Mouse (Mus musculus) lung, embryonic 16.5 days (tissue): ENCODE measurements around the gene Atp6v0e2. TPM values are rescaled to one million over a fixed set of nuclear protein-coding genes. Genes with fewer than 3 reads are reported as not detected.

Experiments
- ATAC-seq: fragments of 200-750 bp; cut with Nextera tagmentation; 2 replicates; pipeline ENCODE4 v1.8.0; 2017; ENCODE audit warnings: low read depth, mild to moderate bottlenecking, moderate library complexity
- H3K27ac ChIP-seq: fragments of 300-500 bp; sonication (generic); 2 replicates; pipeline ENCODE4 v1.5.1; 2014; ENCODE audit warnings: mild to moderate bottlenecking, control low read depth, low read length
- H3K27me3 ChIP-seq: fragments of 300-500 bp; sonication (generic); 2 replicates; pipeline ENCODE4 v1.6.1; 2014; ENCODE audit warnings: low read depth, low read length, mixed read lengths; ENCODE audit not compliant: control insufficient read depth, insufficient read depth
- H3K36me3 ChIP-seq: fragments of 300-500 bp; sonication (generic); 2 replicates; pipeline ENCODE4 v1.6.1; 2014; ENCODE audit warnings: low read length; ENCODE audit not compliant: control insufficient read depth, insufficient read depth
- H3K4me1 ChIP-seq: fragments of 300-500 bp; sonication (generic); replicated peaks from 2 replicates; pipeline ENCODE4 v1.6.1; 2014; ENCODE audit warnings: low read length, mixed read lengths; ENCODE audit not compliant: control insufficient read depth, insufficient read depth
- H3K4me2 ChIP-seq: fragments of 300-500 bp; sonication (generic); 2 replicates; pipeline ENCODE4 v1.6.1; 2014; ENCODE audit warnings: low read depth, low read length, control low read depth
- H3K4me3 ChIP-seq: fragments of 300-500 bp; sonication (generic); 2 replicates; pipeline ENCODE4 v1.5.1; 2014; ENCODE audit warnings: mild to moderate bottlenecking, low read length, control low read depth
- H3K9ac ChIP-seq: fragments of 300-500 bp; sonication (generic); 2 replicates; pipeline ENCODE4 v1.6.1; 2014; ENCODE audit warnings: low read length, control low read depth
- H3K9me3 ChIP-seq: fragments of 300-500 bp; sonication (generic); 2 replicates; pipeline ENCODE4 v1.6.1; 2016; ENCODE audit warnings: low read length; ENCODE audit not compliant: control insufficient read depth
- WGBS: fragments of 180-500 bp; shearing (Covaris S2); extraction: QIAGEN DNeasy Blood & Tissue Kit; methylation state at CpG from one replicate; pipeline ENCODE4 v1.1.7; 2014; 5-methylcytosine and 5-hydroxymethylcytosine counted together
- polyA plus RNA-seq: library from polyadenylated mRNA; unstranded; fragments of >200 nt; fragmentation: Nextera tagmentation; extraction: Ambion mirVana; gene quantifications from 2 replicates; pipeline ENCODE4 v1.2.1, GENCODE M21; 2015

Atp6v0e2 gene
- polyA plus RNA-seq, 1 experiment from 2014 or later = 11.8 TPM

GRCm38 (mm10) chr6:48579215-48579648 is 41.8 kb downstream of the Atp6v0e2 start:
- H3K27ac ChIP-seq = peak overlapping the region; percentile 90
- peak overlapping the region; percentile 36 for H3K9ac ChIP-seq
- peak; percentile 85 for ATAC-seq
- no peaks in the 10 kb centered on the region for H3K9me3 ChIP-seq
- H3K4me1 ChIP-seq = peaks cover 6% of the 10 kb centered on the region; the same call in 1 of the 2 replicates
- WGBS = 15% methylated on average over 5 of the region's 5 CpGs
- H3K27me3 ChIP-seq = no peaks in the 10 kb centered on the region
- H3K4me2 ChIP-seq = peak overlapping the region; percentile 33; the same call in 1 of the 2 replicates
- H3K36me3 ChIP-seq = no peaks in the 10 kb centered on the region
- H3K4me3 ChIP-seq = no peak overlapping the region

GRCm38 (mm10) chr6:48581257-48581656 is 43.8 kb downstream of the Atp6v0e2 start:
- Histone ChIP-seq H3K27me3 (no peaks in the 10 kb centered on the region), H3K9ac (no peak overlapping the region), H3K9me3 (no peaks in the 10 kb centered on the region), H3K4me2 (no peak overlapping the region), H3K27ac (no peak overlapping the region), H3K4me3 (no peak overlapping the region), H3K4me1 (peaks cover 6% of the 10 kb centered on the region; the same call in 1 of the 2 replicates), H3K36me3 (no peaks in the 10 kb centered on the region)
- no peak for ATAC-seq
- WGBS = 40% methylated on average over 3 of the region's 3 CpGs

GRCm38 (mm10) chr6:48582037-48582436 is 44.6 kb downstream of the Atp6v0e2 start:
- no peak overlapping the region for H3K27ac ChIP-seq
- H3K27me3 ChIP-seq = no peaks in the 10 kb centered on the region
- H3K36me3 ChIP-seq = no peaks in the 10 kb centered on the region
- H3K4me3 ChIP-seq = no peak overlapping the region
- 68% methylated on average over 3 of the region's 3 CpGs for WGBS
- no peak overlapping the region for H3K4me2 ChIP-seq
- no peak for ATAC-seq
- peaks cover 6% of the 10 kb centered on the region; the same call in 1 of the 2 replicates for H3K4me1 ChIP-seq
- H3K9me3 ChIP-seq = no peaks in the 10 kb centered on the region
- no peak overlapping the region for H3K9ac ChIP-seq

GRCm38 (mm10) chr6:48589194-48589750 is 51.9 kb downstream of the Atp6v0e2 start, which contains the start of gene Gm45021:
Gm45021 (plus strand) TSS chr6:48589610.
- peaks cover 5% of the 10 kb centered on the region for H3K4me1 ChIP-seq
- 0 out of 2 replicates have a peak within 1 kb of the TSS, but pooled peaks have one; percentile 19 for H3K9ac ChIP-seq
- whole genome bisulfite sequencing = 14% methylated on average over 6 of the region's 6 CpGs
- no peak within 1 kb of the TSS for H3K4me2 ChIP-seq
- no peaks in the 10 kb centered on the region for H3K27me3 ChIP-seq
- H3K4me3 ChIP-seq = no peak within 1 kb of the TSS
- H3K27ac ChIP-seq = no peak within 1 kb of the TSS
- H3K36me3 ChIP-seq = no peaks in the 10 kb centered on the region
- H3K9me3 ChIP-seq = no peaks in the 10 kb centered on the region
- no peak for ATAC-seq

Other genes with a start within 250 kb of the Atp6v0e2 start
- gene Krba1, start 142.0 kb upstream of the Atp6v0e2 start, polyA plus RNA-seq = 20.4 and 20.7 TPM in 2 replicates
- gene Zfp467, start 91.8 kb upstream of the Atp6v0e2 start, polyA plus RNA-seq = 21.0 and 22.6 TPM in 2 replicates
- gene Sspo, start 89.4 kb upstream of the Atp6v0e2 start, polyA plus RNA-seq = 0.14 and 0.36 TPM in 2 replicates
- 5.8 and 8.8 TPM in 2 replicates for gene Lrrc61, start 17.2 kb downstream of the Atp6v0e2 start, polyA plus RNA-seq
- 101 and 114 TPM in 2 replicates for gene Rarres2, start 35.2 kb downstream of the Atp6v0e2 start, polyA plus RNA-seq
- gene Gm45021, start 52.0 kb downstream of the Atp6v0e2 start, polyA plus RNA-seq = not detected in 2 replicates
- 30.5 and 32.3 TPM in 2 replicates for gene Repin1, start 56.3 kb downstream of the Atp6v0e2 start, polyA plus RNA-seq
- gene Gm44965, start 56.3 kb downstream of the Atp6v0e2 start, polyA plus RNA-seq = not detected in 2 replicates
- 6.2 and 7.4 TPM in 2 replicates for gene Zfp775, start 64.4 kb downstream of the Atp6v0e2 start, polyA plus RNA-seq
- 0.41 and 0.57 TPM in 2 replicates for gene AI854703, start 89.1 kb downstream of the Atp6v0e2 start, polyA plus RNA-seq
- 5.9 and 6.1 TPM in 2 replicates for gene Gimap8, start 109.6 kb downstream of the Atp6v0e2 start, polyA plus RNA-seq
- gene Gimap9, start 138.5 kb downstream of the Atp6v0e2 start, polyA plus RNA-seq = 14.2 and 14.6 TPM in 2 replicates
- gene Gimap4, start 146.9 kb downstream of the Atp6v0e2 start, polyA plus RNA-seq = 53.8 and 58.5 TPM in 2 replicates
- 50.6 and 54.7 TPM in 2 replicates for gene Gimap6, start 170.6 kb downstream of the Atp6v0e2 start, polyA plus RNA-seq
- 3.6 and 4.6 TPM in 2 replicates for gene Gm28053, start 181.0 kb downstream of the Atp6v0e2 start, polyA plus RNA-seq
- not detected in 2 replicates for gene Gimap7, start 181.0 kb downstream of the Atp6v0e2 start, polyA plus RNA-seq
- gene Gimap1, start 201.4 kb downstream of the Atp6v0e2 start, polyA plus RNA-seq = 46.7 and 51.1 TPM in 2 replicates
- 22.3 and 22.4 TPM in 2 replicates for gene Gimap5, start 208.6 kb downstream of the Atp6v0e2 start, polyA plus RNA-seq
- gene Gimap3, start 233.2 kb downstream of the Atp6v0e2 start, polyA plus RNA-seq = 0.08 and 0.10 TPM in 2 replicates